Mouse (Mus musculus) lung, postnatal 10 days (tissue): ENCODE measurements around the gene Gm10198.

Experiments
- DNase-seq: peaks from one replicate; pipeline ENCODE4 v3.0.0; 2021

Gm10198 gene

DNA sequence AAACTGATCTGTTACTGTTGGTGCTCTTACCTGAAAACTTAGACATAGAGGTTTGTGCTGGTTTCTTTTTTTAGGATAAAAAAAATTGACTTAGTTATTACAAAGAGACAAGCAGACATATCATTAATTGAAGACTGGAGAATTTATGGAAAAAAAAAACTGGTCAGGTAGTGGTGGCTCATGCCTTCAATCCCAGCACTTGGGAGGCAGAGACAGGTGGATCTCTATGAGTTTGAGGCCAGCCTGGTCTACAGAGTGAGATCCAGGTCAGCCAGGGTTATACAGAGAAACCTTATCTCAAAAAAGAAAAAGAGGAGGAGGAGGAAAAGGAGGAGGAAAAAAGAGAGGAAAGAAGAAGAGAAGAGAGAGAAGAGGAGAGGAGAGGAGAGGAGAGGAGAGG lies at the start of gene Gm10198:
Gene Gm10198 (plus strand): TSS at position 301 of the 400 bp plus-strand sequence.
- no peak for DNase-seq

DNA sequence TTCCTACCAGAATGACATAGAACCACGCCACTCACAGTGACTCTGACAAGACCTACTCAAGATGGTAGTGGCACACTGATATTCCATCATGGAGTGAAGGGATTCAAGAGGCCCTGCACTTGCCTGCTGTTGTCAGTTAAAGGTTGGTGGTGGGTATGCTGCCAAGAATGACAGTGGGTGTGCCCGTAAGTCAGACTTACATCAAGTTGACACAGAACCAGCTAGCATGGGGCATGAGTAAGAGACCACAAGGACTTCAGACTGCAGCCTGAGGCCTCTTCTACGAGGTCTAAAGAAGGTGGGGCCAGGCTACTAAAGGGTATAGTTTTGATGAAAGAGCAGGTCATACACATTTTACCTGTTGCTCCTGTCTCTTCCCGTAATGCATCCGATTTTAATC lies 47.3 kb upstream of the Gm10198 start:
- no peak for DNase-seq

DNA sequence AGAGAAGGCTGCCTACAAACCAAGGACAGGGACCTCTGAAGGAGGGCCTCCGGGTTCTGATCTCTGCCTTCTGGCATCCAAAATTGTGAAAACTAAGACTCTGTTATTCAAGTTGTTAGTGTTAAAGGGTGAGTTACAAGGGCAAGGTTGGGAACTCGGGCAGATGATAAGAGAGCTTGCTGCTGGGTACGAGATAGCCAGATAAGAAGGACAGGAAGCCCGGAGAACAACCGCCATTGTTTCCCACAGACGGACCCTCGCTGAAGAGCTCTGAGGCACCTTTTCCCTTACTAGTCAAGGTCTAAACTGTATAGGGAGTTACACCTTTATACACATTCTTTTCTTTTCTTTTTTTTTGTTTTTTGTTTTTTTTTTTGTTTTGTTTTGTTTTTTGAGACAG lies 39.8 kb upstream of the Gm10198 start:
- no peak for DNase-seq

DNA sequence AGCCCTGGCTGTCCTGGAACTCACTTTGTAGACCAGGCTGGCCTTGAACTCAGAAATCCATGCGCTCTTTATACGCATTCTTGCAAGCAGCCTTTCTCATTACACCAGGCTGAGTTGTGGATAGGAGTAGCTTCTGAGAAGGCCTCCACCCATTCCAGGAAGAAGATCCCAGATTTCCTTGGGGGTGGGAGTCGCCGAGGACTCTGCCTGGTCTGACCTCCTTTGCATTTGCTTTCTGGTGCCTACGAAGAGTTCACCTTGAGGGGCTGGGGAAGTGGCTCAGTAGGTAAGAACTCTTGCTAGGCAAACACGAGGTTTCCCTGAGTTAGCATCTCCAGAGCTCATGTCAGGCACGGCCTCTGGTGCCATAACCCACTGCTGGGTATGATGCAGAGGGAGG lies 39.4 kb upstream of the Gm10198 start:
- no peak for DNase-seq

DNA sequence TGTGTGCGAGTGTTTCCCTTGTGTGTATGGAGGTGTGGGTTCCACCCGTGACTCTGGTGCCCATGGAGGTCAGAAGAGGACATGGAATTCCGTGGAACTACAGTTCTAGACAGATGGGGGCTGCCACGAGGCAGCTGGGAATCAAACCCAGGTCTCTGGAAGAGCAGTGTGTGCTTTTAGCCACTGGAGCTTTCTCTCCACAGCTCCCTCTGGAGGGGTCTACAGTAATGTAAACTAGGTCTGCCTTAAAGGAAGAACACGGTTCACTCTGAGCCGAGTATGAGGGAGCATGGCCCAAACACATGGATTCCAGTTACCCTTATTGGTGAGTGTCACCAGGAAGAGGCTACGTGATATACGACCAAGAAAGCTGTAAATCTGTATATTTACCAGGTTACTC lies 38.6 kb upstream of the Gm10198 start:
- no peak for DNase-seq

DNA sequence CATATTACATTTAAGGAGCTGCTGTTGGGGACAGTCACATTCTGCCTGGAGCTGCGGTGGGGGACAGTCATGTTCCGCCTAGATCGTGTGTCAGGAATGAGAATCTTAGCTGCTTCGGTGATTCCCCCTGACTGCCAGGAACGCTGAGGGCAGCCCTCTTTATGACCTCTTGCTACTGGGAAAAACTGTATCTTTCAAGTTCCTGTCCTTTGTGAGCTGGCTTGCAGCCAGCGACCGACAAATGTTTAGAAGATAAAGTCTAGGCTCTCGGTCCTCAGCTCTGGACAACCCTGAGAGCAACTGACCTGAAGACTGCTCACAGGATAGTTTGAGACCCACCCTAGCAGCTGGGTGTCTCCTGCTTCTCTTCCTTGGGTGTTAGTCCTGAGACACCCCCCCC lies 37.3 kb upstream of the Gm10198 start:
- DNase-seq = peak; percentile 11

DNA sequence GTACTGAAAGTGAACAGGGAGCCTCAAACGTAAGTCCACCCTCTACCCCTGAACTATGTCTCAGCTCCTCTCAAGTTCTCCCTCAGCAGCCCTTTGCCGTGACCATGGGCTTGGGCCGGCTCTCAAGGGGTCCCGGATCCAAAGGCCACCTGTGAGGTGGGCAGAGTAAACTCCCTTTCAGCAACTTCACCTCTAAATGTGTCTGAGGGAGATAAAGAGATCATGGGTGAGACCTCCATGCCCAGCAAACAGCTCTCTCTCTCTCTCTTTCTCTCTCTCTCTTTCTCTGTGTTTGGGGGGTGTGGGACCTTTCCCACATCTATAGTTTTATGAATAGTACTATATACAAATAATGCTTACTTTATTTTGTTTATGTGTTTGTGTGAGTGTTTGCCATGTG lies 36.2 kb upstream of the Gm10198 start:
- no peak for DNase-seq

DNA sequence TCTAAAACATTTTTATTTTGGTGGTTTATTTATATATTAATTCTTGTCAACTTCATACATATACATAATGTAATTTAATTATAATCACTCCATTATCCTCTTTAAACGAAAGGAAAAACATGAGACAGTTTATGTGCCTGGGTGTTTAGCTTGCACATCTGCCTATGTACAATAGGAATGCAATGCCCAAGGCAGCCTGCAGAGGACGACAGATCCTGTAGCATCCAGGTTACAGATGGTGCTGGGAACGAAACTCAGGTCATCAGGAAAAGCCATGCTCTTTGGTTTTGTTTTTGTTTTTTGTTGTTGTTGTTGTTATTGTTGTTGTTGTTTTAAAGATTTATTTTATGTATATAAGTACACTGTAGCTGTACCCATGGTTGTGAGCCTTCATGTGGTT lies 32.4 kb upstream of the Gm10198 start:
- DNase-seq = no peak

DNA sequence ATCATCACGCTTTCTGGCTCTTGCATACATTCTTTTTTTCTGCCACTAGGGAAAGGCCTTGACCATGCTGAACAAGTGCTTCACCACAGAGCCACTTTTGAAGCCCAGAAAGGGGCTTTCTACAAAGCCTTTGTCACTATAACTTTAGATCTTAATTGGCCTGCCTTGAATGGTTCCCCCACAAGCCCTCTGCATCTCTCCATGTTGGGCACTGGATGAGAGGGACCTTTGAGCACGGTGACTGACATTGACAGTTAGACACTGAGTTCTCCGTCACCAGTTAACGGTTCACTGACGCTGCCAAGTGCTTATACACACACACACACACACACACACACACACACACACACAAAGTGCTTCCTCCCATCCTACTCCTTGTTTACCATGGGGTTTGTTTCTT lies 30.0 kb upstream of the Gm10198 start:
- DNase-seq = no peak

DNA sequence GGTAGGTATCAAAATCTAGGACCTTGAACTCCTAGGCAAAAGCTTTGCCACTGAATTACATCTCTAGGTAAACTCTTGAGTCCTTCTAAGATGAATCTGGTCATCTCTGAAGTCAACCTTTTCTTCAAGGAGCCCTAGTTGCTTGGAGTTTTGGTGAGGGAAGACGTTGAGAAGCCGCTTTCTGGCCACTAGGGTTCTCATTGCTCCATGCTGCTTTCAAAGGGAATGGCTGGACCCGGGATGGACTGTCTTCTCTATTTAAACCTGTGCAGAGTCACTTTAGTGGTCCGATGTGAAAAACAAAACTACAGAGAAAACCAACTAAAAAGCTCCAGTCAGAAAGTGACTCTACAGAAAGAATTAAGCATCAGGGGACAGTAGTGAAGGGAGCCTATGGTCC lies 18.4 kb upstream of the Gm10198 start:
- DNase-seq = peak; percentile 7

DNA sequence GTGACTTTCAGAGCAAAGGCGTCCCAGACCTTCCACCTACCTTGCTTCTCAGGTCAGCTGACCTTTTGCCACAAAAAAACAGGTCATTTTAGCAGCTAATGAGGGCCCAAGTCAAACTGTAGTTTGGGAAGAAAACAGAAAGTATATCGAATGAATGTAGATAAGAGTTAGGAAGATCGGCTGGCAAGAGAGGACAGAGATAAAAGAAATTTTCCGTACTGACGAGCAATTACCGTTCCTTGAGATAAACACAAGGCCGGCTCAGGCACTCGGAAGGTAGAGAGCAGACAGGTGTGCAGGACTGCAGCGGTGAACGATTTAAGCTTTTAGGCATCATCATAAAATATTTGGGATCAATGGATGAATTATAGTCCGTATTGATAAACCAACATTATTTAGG lies 15.4 kb upstream of the Gm10198 start:
- no peak for DNase-seq

DNA sequence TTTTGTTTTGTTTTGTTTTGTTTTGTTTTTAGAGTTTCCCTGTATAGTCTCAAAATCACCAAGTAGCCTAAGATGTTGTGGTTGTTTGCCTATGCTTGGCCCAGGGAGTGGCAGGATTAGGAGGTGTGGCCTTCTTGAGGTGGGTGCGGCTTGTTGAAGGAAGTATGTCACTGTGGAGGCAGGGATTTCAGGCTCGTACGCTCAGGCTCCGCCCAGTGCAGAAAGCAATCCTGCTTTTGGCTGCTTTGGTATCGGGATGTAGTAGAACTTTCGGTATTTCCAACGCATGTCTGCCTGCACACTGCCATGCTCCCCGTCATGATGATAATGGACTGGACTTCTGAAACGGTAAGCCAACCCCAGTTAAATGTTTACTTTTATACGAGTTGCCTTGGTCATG lies 12.5 kb upstream of the Gm10198 start:
- DNase-seq = no peak

DNA sequence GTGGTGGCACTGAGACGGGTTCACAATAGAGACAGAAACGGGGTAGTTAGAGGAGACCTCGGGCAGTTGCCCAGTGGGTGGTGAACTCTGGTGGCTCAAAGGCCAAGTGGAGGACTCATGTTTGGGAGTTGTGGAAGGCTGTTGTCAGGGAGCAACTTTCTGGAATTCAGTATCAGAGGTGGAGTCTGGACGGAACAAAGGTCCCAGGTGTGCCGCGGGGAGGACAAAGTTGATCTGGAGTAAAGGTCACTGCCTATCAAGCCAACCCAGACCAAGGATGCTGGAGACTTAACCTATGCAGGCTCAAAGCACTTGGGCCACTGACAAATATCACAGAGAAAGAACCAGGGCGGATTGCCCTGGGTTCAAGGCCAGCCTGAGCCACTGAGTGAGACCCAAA lies 5.5 kb downstream of the Gm10198 start:
- no peak for DNase-seq

DNA sequence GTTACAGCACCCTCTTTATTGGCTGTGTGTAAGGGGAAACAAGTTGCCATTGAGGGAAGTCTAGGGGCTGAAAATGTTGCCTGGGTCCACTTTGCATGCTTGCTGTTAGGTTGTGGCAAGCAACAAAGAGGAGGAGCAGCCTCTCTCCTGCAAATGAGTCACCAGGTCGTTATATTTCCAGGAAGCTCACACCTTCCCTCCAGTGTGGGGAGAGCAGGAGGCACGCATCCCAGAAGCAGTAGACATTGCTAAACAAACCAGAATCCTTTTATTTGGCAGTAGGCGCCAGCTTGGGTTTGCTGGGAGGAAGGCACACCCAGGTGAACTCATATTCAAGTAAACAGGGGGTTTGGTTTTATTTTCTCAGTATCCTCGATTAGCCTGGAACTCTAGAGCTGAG lies 8.8 kb downstream of the Gm10198 start:
- DNase-seq = no peak

DNA sequence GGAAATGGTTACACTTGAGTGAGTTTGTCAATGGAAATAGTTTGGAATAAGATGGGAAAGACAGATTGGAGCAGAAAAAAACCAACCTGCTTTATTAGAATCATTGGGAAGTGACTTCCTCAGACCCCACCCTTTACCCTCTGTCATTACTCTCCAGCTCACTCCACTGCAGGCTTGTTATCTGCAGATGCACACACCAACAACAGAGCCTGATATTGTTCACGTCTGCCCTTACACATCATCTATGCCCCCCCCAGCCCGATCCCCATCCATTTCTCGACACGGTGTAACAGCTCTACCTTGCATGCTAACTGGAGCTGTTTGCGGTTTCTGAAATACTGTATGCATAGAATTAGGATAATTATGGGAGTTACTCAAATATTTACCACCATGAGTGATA lies 12.2 kb downstream of the Gm10198 start:
- no peak for DNase-seq

DNA sequence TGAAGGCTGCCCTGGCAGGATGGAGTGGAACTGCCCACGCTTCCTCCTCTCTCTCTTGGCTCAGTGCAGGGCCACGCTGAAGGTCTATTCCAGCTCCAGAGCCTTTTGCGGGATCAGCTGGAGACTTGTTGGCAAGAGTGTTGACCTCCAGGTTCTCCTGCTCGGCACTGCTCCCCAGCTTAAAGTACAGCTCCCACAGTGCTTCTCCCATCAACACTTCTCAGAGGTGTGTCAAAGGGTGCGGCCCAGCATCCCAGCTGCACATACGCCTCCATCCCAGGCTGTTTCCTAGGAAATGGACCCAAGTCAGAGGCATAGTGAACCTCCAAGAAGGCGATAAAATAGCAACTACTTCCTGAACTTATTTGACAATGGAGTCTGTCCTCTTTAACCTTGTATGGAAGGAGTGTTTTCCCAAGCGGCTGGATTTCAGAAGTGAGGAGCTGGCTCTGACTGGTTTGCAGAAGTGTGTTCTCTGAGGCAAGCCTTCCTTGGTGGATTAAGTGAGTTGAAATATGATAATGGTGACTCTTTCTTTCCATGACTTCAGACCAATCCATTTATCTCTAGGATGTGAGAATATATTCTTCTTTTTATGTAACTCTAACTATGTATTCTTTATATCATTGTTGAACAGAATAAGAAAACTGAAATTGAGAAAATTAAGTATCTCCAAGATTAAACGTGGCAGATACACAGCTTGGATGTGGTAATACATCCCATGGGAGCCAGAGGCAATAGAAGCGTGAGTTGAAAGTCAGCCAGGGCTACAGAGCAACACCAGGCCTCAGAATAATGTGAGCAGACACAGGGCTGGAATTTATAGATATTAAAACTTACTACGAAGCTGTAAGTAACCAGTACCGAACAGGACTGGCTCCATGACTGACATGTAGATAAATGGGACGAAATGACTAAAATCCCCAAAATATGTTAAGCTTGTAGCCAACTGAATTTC lies 23.9 kb downstream of the Gm10198 start:
- no peak for DNase-seq

DNA sequence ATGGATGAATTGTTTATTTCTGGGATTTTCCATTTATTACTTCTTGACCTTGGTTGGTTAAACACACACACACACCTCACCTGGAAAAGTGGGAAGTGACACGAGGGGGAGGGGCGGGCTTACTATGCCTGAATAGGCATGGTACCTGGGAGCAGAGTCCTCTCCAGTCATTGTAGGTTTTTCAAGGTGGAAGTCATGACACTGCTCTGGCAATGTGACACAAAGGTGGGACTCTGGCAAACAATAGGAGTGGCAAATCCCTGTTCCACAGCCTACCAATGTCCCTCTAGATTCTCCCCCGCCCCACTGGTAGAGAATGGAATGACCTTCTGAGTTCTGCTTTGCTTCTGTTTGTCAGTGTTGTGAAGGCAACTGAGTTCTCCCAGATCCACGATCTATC lies 27.8 kb downstream of the Gm10198 start:
- DNase-seq = no peak

DNA sequence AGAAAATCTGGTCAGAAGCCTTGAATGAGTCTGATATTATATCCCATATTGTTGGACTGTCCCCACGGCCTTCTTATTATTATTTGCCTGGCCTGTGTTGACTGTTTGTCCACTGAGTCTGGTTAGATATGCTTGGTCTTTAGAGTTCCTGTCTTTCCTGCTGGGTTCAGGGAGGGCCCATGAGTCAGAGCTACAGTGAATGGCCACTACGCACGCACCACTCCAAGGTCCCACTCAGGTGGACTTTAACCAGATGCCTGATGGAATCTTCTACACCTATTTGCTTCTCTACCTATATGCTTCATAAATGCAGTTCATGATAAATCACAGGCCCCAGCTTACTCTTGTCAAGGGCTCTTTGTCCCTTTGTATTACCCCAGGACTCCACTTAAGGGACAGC lies 29.8 kb downstream of the Gm10198 start:
- DNase-seq = no peak

DNA sequence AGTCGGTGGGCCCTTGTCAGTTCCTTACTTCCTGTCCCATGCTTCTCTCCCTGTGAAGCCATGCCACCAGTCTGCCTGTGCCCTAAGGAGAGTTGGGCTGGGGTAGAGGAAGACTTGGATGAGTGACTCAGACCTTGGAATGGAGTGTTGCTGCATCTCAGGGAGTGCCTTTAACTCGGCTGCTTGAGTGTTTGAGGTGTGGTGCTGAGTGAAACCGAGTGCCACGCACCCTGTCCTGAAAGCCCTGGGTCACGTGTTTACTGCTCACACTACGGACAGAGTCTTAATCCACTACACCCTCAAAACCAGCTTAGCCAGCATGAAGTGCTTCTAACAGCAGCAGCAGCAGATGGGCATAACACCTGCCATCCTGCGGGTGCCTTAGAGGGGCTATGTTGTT lies 30.5 kb downstream of the Gm10198 start:
- peak; percentile 5 for DNase-seq

DNA sequence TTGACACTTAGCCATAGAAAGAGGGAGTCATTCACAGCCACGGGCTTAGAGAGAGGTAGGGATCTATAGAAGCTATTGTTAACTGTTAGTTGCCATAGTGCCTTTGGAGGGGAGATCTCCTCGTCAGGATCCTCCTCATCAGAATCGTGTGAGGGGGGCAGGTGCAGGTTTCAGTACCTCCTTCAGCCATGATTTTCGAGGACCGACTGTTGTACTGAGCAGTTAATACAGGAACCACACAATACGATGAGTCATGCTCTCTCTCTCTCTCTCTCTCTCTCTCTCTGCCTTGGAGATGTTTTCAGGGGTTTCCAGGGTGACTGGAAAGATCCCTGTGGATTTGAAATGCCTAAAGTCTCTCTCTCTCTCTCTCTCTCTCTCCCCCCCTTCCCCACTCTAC lies 31.5 kb downstream of the Gm10198 start:
- DNase-seq = no peak

DNA sequence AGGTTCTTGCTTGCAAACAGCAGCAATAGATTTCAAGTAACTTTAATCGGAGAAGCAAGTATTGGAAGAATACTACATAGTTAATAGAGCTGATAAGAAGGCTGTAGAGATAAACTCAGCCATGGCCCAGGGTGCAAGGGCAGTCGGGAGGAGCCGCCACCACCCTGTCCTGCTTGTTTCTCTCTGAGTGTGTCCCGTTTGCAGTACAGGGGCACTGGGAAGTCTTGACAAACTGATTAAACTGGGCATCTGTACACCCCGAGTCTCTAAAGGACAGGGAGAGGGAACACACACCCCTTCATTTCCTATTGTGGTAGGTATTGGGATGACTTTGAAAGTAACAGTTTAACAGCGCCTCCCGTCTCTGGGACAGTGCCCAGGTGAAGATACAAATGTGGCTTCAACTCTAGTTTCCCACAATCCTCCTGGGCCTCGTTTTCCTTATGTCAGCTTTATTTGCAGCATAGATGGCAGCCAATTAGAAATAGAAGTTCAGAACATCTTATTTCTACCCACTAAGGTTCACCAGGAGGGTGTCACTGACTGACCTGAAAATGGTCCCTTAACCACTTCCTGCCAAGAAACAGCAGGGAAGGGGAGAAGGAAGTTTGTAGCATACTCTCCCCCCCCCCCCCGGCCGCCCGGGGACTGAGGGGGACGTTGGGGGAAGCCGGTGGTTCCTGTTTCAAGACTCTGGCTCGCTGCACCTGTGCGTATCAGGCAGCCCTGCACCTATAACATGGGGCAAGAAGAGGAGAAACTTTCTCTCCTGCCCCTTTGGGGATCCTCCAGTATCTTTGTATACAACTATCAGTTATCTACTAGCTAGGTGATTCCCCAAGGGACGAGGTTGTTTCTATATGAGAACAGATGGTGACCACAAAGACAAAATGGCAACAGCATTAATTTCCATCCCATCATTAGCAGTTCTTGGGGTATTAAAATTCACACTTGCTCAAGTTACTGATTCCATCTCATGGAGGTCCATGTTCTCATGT lies 41.9 kb downstream of the Gm10198 start:
- no peak for DNase-seq

DNA sequence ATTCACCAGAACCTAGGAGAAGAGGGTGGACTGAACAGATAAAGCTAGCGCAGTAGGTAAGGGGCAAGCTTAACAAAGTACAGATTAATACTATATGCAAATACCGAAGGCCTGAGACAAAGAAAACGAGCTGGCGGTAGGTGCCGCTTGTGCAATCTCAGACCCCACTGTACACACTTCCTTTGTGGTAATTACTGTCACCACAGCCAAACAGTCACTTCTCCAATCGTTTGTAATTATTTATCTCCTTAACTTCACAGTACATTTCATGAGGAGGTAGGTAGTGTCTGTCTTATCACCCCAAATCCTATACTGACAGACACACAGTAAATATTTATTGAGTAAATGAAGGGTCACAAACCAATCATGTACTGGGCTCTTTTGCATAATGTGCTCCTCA lies 47.7 kb downstream of the Gm10198 start:
- DNase-seq = no peak
